In the genomic region with DNA sequence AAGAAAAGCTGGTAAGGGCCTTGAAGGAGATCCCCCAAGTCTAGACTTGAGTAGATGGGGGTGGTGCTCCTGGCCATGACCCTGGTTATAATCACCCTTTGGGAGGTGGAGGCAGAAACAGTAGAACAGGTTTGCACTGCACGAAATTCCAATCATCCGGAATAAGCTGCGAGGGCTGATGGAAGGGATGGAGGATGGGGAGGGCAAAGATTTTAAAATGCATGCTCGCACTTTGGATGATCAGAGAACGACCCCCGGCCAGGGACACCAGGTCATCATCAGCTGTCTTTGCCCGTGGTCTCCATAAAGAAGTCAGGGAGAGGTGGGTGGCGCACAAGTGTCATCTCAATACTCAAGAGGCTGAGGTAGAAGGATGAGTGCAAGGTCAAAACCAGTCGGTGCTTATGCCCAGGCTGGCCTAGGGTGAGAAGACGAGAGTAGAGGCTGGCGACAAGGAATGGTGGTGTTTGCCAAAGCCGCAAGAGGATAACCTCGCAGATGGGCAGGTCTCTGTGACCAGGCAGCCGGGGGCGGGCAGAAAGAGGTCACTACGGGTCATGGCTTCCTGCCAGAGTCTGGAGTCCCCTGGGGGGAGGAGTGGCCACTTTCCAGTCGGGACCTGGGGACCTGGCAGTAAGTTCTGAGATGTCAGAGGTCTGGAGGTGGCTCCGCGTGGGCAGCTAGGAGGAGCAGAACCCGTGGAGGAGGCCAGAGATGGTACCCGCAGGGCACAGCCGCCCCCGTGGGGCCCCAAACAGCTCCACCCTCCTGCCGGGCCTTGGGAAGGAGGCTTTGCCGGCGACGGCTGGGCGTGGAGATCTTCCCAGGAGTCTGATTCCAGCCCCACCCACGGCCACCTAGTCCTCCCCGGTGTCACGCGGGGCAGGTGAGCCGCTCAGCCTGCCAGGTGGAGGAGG, we compare ENCODE assay signal across 8 mouse cellular contexts. TPM values are rescaled to one million over a fixed set of nuclear protein-coding genes. Genes with fewer than 3 reads are reported as not detected.
DNase-seq lines count a peak whose midpoint lies in the region; ATAC-seq and TF ChIP-seq lines count a peak whose summit lies in the region.

No protein-coding gene starts in this region.

- TF ChIP-seq CTCF in lung, postnatal 0 days (IDR thresholded peaks at IDR 0.05) = 0 out of 2 replicates have a peak, but pooled peaks have one; percentile 1

- peak overlapping the region; percentile 36 for H3K4me3 ChIP-seq in lung, postnatal 0 days (ENCODE audit: low read depth, low read length)

- H3K27me3 ChIP-seq in lung, postnatal 0 days (replicated peaks; ENCODE audit: insufficient read depth, low read length) = no peaks in the 10 kb centered on the region

- peaks cover 68% of the 10 kb centered on the region for H3K4me1 ChIP-seq in lung, postnatal 0 days (ENCODE audit: insufficient read depth, low read depth, low read length)

- peak overlapping the region; percentile 51 for H3K9ac ChIP-seq in lung, postnatal 0 days (replicated peaks; ENCODE audit: low read depth)

- WGBS in lung, postnatal 0 days = 1% methylated on average over 29 of the region's 33 CpGs

- no peaks in the 10 kb centered on the region for H3K9me3 ChIP-seq in lung, postnatal 0 days (ENCODE audit: low read length)

- H3K4me2 ChIP-seq in lung, postnatal 0 days (replicated peaks; ENCODE audit: low read depth, low read length) = peak overlapping the region; percentile 67

- H3K27ac ChIP-seq in lung, postnatal 0 days (ENCODE audit: low read length) = peak overlapping the region; percentile 98

- peaks cover 17% of the 10 kb centered on the region for H3K36me3 ChIP-seq in lung, postnatal 0 days (ENCODE audit: insufficient read depth, low read length)

- DNase-seq in right cerebral cortex, postnatal 14 days = peak; percentile 63
- DNase-seq in right cerebral cortex, postnatal 36 days (ENCODE audit: low spot score in 2 of 2) = no peak
- peak; percentile 91 for DNase-seq in embryo, embryonic 9.5 days (ENCODE audit: extremely low spot score)
- peak; percentile 87 for DNase-seq in heart, adult 8-10 months (ENCODE audit: low spot score)
- DNase-seq in kidney, adult 8-10 months = peak; percentile 98
- peak; percentile 93 for DNase-seq in lung, postnatal 0 days (ENCODE audit: low spot score)
- DNase-seq in retina, postnatal 7 days (ENCODE audit: low read depth, low spot score) = peak; percentile 84

- 0 out of 2 replicates have a peak, but pooled peaks have one; percentile 39 for TF ChIP-seq EP300 in lung, postnatal 0 days (IDR thresholded peaks at IDR 0.05)

- peak; percentile 13 for ATAC-seq in lung, postnatal 0 days
- no peak for ATAC-seq in megakaryocyte-erythroid progenitor cell, adult 5-6 weeks (replicated peaks; ENCODE audit: low FRiP score, low TSS enrichment, poor library complexity, severe bottlenecking)

RNA-seq across cellular contexts. Expression of gene Cirbp, which starts 5.1 kb away (rescaled TPM):
- 10 to 100 TPM; 34.7 to 69.7 (median 51.6) TPM for total RNA-seq in heart, adult 8-10 months (2022)
- polyA plus RNA-seq in lung, postnatal 0 days (2015; fragmentation: Nextera tagmentation; extraction: Ambion mirVana) = 203 and 305 TPM in 2 replicates
- total RNA-seq in megakaryocyte-erythroid progenitor cell, adult 5-6 weeks (2014; fragmentation: Nextera tagmentation) = 31.5 and 44.0 TPM in 2 replicates
- 30.8 and 73.1 TPM in 2 replicates for total RNA-seq in megakaryocyte-erythroid progenitor cell, adult 5-6 weeks (2017)

RNA-seq across cellular contexts. Expression of gene 1600002K03Rik, which starts 12.0 kb away (rescaled TPM):
- 1 to 10 TPM; 4.9 to 7.7 (median 5.9) TPM for total RNA-seq in heart, adult 8-10 months (2022)
- polyA plus RNA-seq in lung, postnatal 0 days (2015; fragmentation: Nextera tagmentation; extraction: Ambion mirVana) = 10.4 and 11.7 TPM in 2 replicates
- 14.2 and 22.9 TPM in 2 replicates for total RNA-seq in megakaryocyte-erythroid progenitor cell, adult 5-6 weeks (2014; fragmentation: Nextera tagmentation)
- total RNA-seq in megakaryocyte-erythroid progenitor cell, adult 5-6 weeks (2017) = 25.4 and 27.8 TPM in 2 replicates

RNA-seq across cellular contexts. Expression of gene Midn, which starts 12.6 kb away (rescaled TPM):
- total RNA-seq in heart, adult 8-10 months (2022) = 100 to 1,000 TPM in 1 of 4 experiments, 10 to 100 TPM in 3; 83.9 to 111 (median 91.0) TPM
- 13.2 and 14.2 TPM in 2 replicates for polyA plus RNA-seq in lung, postnatal 0 days (2015; fragmentation: Nextera tagmentation; extraction: Ambion mirVana)
- total RNA-seq in megakaryocyte-erythroid progenitor cell, adult 5-6 weeks (2014; fragmentation: Nextera tagmentation) = 30.9 and 34.0 TPM in 2 replicates
- 9.4 and 10.5 TPM in 2 replicates for total RNA-seq in megakaryocyte-erythroid progenitor cell, adult 5-6 weeks (2017)

RNA-seq across cellular contexts. Expression of gene Efna2, which starts 18.6 kb away (rescaled TPM):
- 1 to 10 TPM in 3 of 4 experiments, under 1 TPM in 1; 0.78 to 1.2 (median 1.1) TPM for total RNA-seq in heart, adult 8-10 months (2022)
- polyA plus RNA-seq in lung, postnatal 0 days (2015; fragmentation: Nextera tagmentation; extraction: Ambion mirVana) = 5.1 and 6.9 TPM in 2 replicates
- total RNA-seq in megakaryocyte-erythroid progenitor cell, adult 5-6 weeks (2014; fragmentation: Nextera tagmentation) = 0.40 TPM in 1 of 2 replicates, not detected in the other
- 0.80 TPM in 1 of 2 replicates, not detected in the other for total RNA-seq in megakaryocyte-erythroid progenitor cell, adult 5-6 weeks (2017)

RNA-seq across cellular contexts. Expression of gene Cbarp, which starts 20.1 kb away (rescaled TPM):
- 1 to 10 TPM; 3.8 to 6.1 (median 4.6) TPM for total RNA-seq in heart, adult 8-10 months (2022)
- 5.1 and 5.5 TPM in 2 replicates for polyA plus RNA-seq in lung, postnatal 0 days (2015; fragmentation: Nextera tagmentation; extraction: Ambion mirVana)
- total RNA-seq in megakaryocyte-erythroid progenitor cell, adult 5-6 weeks (2014; fragmentation: Nextera tagmentation) = 5.2 and 10.5 TPM in 2 replicates
- 3.7 TPM in 1 of 2 replicates, not detected in the other for total RNA-seq in megakaryocyte-erythroid progenitor cell, adult 5-6 weeks (2017)

Comparison
In these comparisons a context has a peak if more than half of its experiments do, and no peak if none do; other contexts are left out.
1. DNase-seq: peak in right cerebral cortex, postnatal 14 days (single experiment), embryo, embryonic 9.5 days (single experiment), heart, adult 8-10 months (single experiment), kidney, adult 8-10 months (2 of 2), lung, postnatal 0 days (single experiment) and retina, postnatal 7 days (single experiment); none in right cerebral cortex, postnatal 36 days (0 of 2).